Mouse (Mus musculus) embryonic facial prominence, embryonic 14.5 days (tissue): ENCODE data around the gene Kcnn3. TPM values are rescaled to one million over a fixed set of nuclear protein-coding genes. Genes with fewer than 3 reads are reported as not detected.

ENCODE experiments used
- ATAC-seq: fragments of 200-750 bp; cut with Nextera tagmentation; 2 replicates; pipeline ENCODE4 v1.8.0; 2017; ENCODE audit warnings: low read depth, moderate number of reproducible peaks, moderate TSS enrichment
- DNase-seq: peaks from one replicate; pipeline ENCODE4 v3.0.0-alpha.2; 2015; ENCODE audit warnings: low spot score
- H3K27ac ChIP-seq: fragments of 300-500 bp; sonication (generic); replicated peaks from 2 replicates; pipeline ENCODE4 v1.5.1; 2014; ENCODE audit warnings: low read depth, mild to moderate bottlenecking, low read length, moderate library complexity
- H3K27me3 ChIP-seq: fragments of 300-500 bp; sonication (generic); replicated peaks from 2 replicates; pipeline ENCODE4 v1.6.1; 2014; ENCODE audit warnings: low read length; ENCODE audit not compliant: control insufficient read depth, insufficient read depth
- H3K36me3 ChIP-seq: fragments of 300-500 bp; sonication (generic); 2 replicates; pipeline ENCODE4 v1.6.1; 2014; ENCODE audit warnings: low read length, mixed read lengths; ENCODE audit not compliant: control insufficient read depth, insufficient read depth
- H3K4me1 ChIP-seq: fragments of 300-500 bp; sonication (generic); 2 replicates; pipeline ENCODE4 v1.6.1; 2014; ENCODE audit warnings: antibody characterized with exemption, low read length; ENCODE audit not compliant: control insufficient read depth, insufficient read depth
- H3K4me2 ChIP-seq: fragments of 300-500 bp; sonication (generic); 2 replicates; pipeline ENCODE4 v1.6.1; 2014; ENCODE audit warnings: low read depth, mild to moderate bottlenecking, low read length, moderate library complexity, mixed read lengths
- H3K4me3 ChIP-seq: fragments of 300-500 bp; sonication (generic); 2 replicates; pipeline ENCODE4 v1.5.1; 2014; ENCODE audit warnings: low read depth, mild to moderate bottlenecking, low read length
- H3K9ac ChIP-seq: fragments of 300-500 bp; sonication (generic); 2 replicates; pipeline ENCODE4 v1.6.1; 2014; ENCODE audit warnings: low read depth, mild to moderate bottlenecking, low read length, moderate library complexity, mixed read lengths
- H3K9me3 ChIP-seq: fragments of 300-500 bp; sonication (generic); 2 replicates; pipeline ENCODE4 v1.6.1; 2016; ENCODE audit warnings: low read length; ENCODE audit not compliant: control insufficient read depth
- WGBS: fragments of 180-500 bp; shearing (Covaris S2); extraction: QIAGEN DNeasy Blood & Tissue Kit; methylation state at CpG from one replicate; pipeline ENCODE4 v1.1.7; 2014; 5-methylcytosine and 5-hydroxymethylcytosine counted together
- polyA plus RNA-seq: library from polyadenylated mRNA; unstranded; fragments of >200 nt; fragmentation: Nextera tagmentation; extraction: Ambion mirVana; gene quantifications from 2 replicates; pipeline ENCODE4 v1.2.1, GENCODE M21; 2014

Kcnn3 gene
- polyA plus RNA-seq, 1 experiment from 2014 or later: 3.7 TPM

DNA sequence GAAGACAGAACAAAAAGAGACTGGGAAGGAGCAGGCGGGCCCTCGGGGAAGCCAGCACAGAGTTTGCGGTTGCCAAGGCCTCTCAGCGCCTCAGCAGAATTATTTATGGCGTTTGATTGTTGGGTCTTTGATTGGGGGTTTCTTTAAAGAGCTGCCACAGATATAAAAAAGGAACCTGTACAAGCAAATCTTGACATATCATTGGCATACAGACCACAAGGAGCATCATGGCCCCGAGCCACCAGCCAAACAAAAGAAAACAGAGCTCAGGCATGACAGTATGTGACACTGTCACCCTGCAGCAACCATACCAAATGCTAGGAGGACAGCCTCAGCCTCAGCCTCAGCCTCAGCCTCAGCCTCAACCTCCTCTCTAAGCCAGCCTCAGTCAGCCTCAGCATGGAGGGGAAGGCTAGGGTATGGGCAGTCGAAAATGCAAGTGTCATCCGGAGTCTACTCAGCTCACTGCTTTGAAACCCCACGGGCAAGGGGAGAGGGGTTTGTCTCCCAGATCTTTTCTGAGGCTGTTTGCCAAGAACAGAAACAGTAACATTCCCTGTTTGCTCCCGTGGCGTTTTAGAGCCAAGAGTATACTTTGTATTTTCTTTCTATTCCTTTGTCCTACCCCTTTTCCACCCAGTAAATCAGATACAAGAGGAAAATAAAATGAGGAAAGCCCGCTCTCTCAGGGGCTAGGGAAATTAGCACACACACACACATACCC lies 133.4 kb downstream of the Kcnn3 start:
- H3K9me3 ChIP-seq: no peaks in the 10 kb centered on the region
- no peaks in the 10 kb centered on the region for H3K36me3 ChIP-seq
- no peak overlapping the region for H3K9ac ChIP-seq
- ATAC-seq (no peak), DNase-seq (peak; percentile 53)
- 59% methylated on average over 12 of the region's 12 CpGs for WGBS
- H3K4me2 ChIP-seq: no peak overlapping the region
- no peak overlapping the region; the same call in 1 of the 2 replicates for H3K27ac ChIP-seq
- no peaks in the 10 kb centered on the region for H3K27me3 ChIP-seq
- H3K4me1 ChIP-seq: peaks cover 6% of the 10 kb centered on the region
- no peak overlapping the region for H3K4me3 ChIP-seq

DNA sequence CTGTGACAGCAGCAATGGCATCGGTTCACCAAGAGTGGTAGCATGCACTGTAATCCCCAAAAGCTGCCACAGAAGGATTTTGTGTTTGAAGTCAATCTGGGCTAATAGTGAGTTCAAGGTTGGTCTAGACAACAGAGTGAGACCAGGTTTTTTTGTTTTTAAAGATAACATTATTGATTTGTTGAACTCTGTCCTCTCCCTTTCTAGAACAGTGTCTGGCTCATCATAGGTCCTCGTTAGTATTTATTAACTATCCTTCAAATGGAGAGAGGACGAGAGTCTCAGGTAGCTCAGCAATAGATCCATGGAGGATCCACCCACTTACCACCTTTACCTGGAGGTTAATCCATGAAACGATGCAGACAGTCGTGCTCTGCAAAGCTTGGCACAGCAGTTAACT lies 137.1 kb downstream of the Kcnn3 start:
- Histone ChIP-seq H3K4me3 (no peak overlapping the region), H3K9me3 (no peaks in the 10 kb centered on the region), H3K36me3 (no peaks in the 10 kb centered on the region), H3K4me2 (no peak overlapping the region), H3K27ac (no peak overlapping the region), H3K27me3 (no peaks in the 10 kb centered on the region), H3K4me1 (peaks cover 6% of the 10 kb centered on the region), H3K9ac (no peak overlapping the region)
- DNase-seq (no peak), ATAC-seq (no peak)
- 80% methylated on average over 5 of the region's 5 CpGs for WGBS

DNA sequence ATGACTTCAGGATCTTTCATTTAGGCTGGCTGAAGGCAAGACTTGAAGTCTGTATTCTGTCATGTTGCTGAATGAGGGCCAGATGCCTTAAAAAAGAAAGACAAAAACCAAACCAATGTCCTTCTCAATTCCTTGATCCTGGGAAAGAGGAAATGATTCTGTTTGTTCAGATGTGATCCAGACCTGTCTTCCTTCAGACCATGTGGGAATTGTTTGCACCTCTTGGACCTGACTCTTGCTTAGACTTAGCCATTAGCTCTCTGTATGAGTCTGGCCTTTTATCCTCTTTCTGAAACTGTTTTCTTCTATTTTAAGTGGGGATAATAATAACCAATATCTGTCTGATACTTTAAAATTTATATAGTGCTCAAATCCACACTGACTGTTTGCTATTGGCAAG lies 138.5 kb downstream of the Kcnn3 start:
- H3K27ac ChIP-seq: no peak overlapping the region
- no peak overlapping the region for H3K4me2 ChIP-seq
- no peaks in the 10 kb centered on the region for H3K9me3 ChIP-seq
- H3K9ac ChIP-seq: no peak overlapping the region
- H3K36me3 ChIP-seq: no peaks in the 10 kb centered on the region
- H3K4me3 ChIP-seq: no peak overlapping the region
- no peaks in the 10 kb centered on the region for H3K27me3 ChIP-seq
- ATAC-seq: peak; percentile 48; the same call in 1 of the 2 replicates
- DNase-seq: peak; percentile 48
- H3K4me1 ChIP-seq: peaks cover 3% of the 10 kb centered on the region

DNA sequence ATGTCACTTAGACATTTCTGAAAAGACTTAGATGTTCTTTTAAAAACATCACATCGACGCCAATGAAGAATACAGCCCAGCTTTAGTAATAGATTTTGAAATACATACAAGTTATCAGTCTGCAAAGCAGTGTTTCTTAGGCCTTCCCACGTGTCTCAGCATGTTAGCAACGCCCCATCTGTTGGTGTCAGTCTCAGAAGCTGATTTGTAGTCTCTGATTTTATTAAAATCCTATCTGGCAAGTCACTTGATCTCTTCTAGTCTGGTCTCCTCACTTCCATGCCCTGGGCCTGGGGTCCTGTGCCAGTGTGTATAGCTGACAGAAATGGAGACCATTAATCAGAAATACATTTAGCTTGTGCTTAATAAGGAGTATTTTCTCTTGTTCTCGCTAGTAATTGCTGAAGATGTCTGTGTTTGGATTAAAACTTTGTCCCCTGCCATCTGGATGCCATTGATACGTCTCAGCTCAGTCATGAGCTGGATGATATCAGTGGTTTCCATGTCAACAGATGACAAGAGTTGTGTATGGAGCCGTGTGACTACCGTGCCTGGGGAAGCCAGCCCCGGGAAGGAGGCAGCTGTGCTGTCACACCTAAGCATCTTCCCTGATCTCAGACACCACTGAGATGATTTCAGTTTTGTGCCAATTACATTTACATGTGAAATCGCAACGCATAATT lies 140.1 kb downstream of the Kcnn3 start:
- Histone ChIP-seq H3K4me1 (peaks cover 9% of the 10 kb centered on the region), H3K9ac (no peak overlapping the region)
- DNase-seq: no peak

DNA sequence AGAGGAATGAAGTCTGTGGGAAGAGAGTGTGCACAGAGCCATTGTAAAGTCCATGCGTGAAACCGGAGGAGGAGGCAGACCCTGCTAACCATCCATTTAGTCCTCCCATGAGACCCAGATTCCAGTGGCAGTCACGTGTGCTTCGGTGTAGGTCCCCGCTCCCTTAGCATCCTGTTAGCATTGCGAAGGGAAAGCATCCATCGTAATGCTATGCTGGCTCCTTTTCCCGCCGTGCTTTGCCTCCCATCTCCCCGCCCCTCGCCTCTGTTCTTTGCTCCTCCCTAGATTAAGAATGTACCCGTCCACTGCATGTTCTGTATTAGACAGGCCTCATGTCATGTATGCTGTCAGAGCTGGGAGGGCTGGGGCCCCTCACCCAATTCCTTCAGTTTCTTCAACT lies 144.8 kb downstream of the Kcnn3 start:
- Histone ChIP-seq H3K4me3 (no peak overlapping the region), H3K4me2 (peak overlapping the region; percentile 29), H3K9ac (no peak overlapping the region), H3K4me1 (peaks cover 16% of the 10 kb centered on the region), H3K27ac (no peak overlapping the region), H3K36me3 (no peaks in the 10 kb centered on the region), H3K27me3 (no peaks in the 10 kb centered on the region), H3K9me3 (no peaks in the 10 kb centered on the region)
- WGBS: 41% methylated on average over 12 of the region's 12 CpGs
- DNase-seq: peak; percentile 52
- no peak for ATAC-seq

More for the DNA sequence above, 140.1 kb downstream of the Kcnn3 start:
- no peak for ATAC-seq
- no peak overlapping the region for H3K27ac ChIP-seq
- H3K4me3 ChIP-seq: no peak overlapping the region
- H3K27me3 ChIP-seq: no peaks in the 10 kb centered on the region
- H3K9me3 ChIP-seq: no peaks in the 10 kb centered on the region
- no peaks in the 10 kb centered on the region for H3K36me3 ChIP-seq
- no peak overlapping the region for H3K4me2 ChIP-seq
- WGBS: 54% methylated on average over 11 of the region's 11 CpGs

DNA sequence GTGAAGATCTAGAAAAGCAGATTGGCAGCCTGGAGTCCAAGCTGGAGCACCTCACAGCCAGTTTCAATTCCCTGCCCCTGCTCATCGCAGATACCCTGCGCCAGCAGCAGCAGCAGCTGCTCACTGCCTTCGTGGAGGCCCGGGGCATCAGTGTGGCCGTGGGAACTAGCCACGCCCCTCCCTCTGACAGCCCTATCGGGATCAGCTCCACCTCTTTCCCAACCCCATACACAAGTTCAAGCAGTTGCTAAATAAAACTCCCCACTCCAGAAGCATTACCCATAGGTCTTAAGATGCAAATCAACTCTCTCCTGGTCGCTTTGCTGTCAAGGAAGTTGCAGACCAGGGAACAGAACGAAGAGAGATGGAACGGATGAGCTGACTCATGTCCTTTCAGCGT lies 147.2 kb downstream of the Kcnn3 start:
- no peaks in the 10 kb centered on the region for H3K9me3 ChIP-seq
- H3K4me3 ChIP-seq: no peak overlapping the region
- 39% methylated on average over 11 of the region's 11 CpGs for WGBS
- H3K4me2 ChIP-seq: no peak overlapping the region
- DNase-seq: no peak
- H3K27ac ChIP-seq: no peak overlapping the region
- no peak overlapping the region for H3K9ac ChIP-seq
- H3K27me3 ChIP-seq: no peaks in the 10 kb centered on the region
- peaks cover 16% of the 10 kb centered on the region for H3K4me1 ChIP-seq
- no peaks in the 10 kb centered on the region for H3K36me3 ChIP-seq
- no peak for ATAC-seq

DNA sequence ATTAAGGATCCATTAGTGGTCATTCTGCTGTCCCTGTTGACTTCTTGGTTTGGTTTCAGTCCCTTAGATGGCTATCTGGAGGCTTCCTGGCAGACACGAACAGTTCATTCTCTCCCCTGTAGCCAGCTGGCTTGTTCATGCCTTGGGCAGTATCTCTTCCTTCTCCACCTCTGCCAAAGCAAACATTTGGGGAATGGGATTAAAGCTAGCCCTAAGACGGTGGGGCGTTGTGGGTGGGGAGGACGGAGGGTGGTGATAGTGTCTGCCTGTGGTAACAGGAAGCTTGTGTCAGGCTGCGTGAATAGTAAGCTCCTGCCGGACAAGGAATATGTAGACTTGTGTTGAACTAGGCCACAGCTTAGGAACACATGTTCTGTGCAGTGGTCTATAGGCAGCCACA lies 151.4 kb downstream of the Kcnn3 start:
- no peaks in the 10 kb centered on the region for H3K9me3 ChIP-seq
- WGBS: 48% methylated on average over 6 of the region's 6 CpGs
- H3K4me3 ChIP-seq: no peak overlapping the region
- H3K4me2 ChIP-seq: no peak overlapping the region
- no peak overlapping the region for H3K27ac ChIP-seq
- H3K9ac ChIP-seq: no peak overlapping the region
- DNase-seq (no peak), ATAC-seq (no peak)
- peaks cover 7% of the 10 kb centered on the region for H3K4me1 ChIP-seq
- no peaks in the 10 kb centered on the region for H3K36me3 ChIP-seq
- no peaks in the 10 kb centered on the region for H3K27me3 ChIP-seq

DNA sequence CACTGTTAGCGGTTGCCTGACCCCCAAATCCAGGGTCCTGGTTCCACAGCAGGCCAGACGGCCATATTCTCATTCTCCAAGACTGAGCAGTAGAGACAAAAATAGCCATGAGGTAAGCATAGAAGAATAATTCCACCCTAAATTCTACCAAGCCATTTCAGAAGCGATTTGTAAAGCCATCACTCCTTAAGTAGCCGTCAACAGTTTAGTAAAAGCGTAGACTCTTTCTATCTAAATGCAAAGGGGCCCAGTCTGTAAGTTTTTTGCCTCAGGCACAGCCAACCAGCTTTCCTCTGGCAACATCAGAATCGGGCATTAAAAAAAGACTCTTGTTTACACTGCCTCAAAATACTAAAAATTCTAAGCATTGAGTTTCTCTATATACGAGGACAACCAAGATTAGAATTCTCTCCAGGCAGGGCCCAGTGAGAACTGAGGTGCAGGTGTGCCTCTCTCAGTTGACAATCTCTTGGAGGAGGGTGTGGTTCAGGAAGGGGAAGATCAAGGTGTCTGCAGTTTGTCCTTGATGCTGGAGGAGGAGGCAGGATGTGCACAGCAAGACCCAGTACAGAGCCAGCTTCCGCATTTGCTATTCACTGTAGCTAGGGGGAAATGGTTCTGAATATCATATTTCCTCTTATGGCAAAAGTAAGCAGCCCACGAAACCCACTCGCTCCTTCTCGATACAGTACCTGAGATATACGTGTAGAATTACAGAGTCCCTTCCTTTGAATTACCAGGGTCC lies 152.8 kb downstream of the Kcnn3 start:
- no peak overlapping the region for H3K4me2 ChIP-seq
- no peak for ATAC-seq
- H3K4me1 ChIP-seq: no peaks in the 10 kb centered on the region
- no peak overlapping the region for H3K9ac ChIP-seq
- 75% methylated on average over 12 of the region's 12 CpGs for WGBS
- no peak overlapping the region for H3K4me3 ChIP-seq
- H3K27ac ChIP-seq: no peak overlapping the region
- no peaks in the 10 kb centered on the region for H3K36me3 ChIP-seq
- no peaks in the 10 kb centered on the region for H3K27me3 ChIP-seq
- no peak for DNase-seq
- H3K9me3 ChIP-seq: no peaks in the 10 kb centered on the region
